Mouse (Mus musculus) ovary, postnatal 36 days (tissue): ENCODE measurements around the gene Pgs1.
A peak's percentile ranks its signal among the peaks of the same experiment; 100 is the strongest.

Experiments used
- DNase-seq: peaks from one replicate; pipeline ENCODE4 v3.0.0; 2022; ENCODE audit warnings: low spot score, mixed read lengths

Gene Pgs1

DNA sequence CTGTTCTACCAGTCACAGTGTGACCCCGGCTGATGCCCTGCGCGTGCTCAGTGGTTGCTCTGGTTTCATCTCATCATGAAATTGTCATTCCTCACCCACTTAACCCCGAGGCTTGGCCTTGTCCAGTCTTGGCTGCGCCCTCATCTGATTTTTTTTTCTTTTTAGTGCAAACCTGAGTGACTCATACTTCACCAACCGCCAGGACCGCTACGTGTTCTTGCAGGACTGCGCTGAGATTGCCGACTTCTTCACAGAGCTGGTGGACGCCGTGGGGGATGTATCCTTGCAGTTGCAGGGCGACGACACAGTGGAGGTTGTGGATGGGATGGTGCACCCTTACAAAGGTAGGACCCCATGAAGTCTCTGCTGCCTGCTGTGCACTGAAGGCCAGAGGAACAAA lies 17.1 kb downstream of the Pgs1 start:
- DNase-seq: no peak

DNA sequence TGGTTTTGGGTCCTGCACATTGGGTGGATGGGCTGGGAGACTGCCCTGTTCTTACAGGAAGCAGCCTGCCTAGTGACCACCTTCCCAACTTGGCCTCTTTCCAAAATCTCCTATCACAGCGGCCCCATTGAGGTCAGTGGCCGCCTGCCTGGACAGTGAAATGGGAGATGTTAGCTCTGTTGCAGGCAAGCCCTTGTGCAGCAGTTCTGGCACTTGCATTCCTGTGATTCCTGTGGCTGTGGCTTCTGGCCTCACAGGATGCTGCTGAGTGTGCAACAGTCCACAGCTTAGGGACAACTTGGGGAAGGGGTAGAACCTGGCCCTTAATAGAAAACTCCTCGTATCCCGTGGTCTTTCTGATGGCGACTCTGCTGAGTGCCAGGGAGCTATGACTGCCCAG lies 17.6 kb downstream of the Pgs1 start:
- no peak for DNase-seq

DNA sequence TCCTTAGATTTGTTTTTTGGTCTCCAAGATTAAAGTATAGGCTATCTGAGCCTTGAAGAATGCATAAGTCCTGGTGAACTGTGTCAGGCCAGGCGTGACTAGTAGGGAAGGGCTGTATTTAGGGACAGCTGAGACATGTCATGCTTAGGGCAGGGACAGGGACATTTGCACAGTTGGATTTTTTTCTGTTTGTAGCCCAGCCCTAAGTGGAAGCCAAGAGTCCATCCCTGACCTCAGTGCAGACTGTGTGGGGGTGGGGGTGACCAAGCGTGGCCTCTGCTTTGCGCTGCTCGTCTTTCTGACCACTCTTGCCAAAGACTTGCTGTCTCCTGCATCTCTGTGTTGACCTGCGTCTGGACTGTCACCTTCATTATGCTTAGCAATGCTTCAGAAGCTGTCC lies 18.1 kb downstream of the Pgs1 start:
- DNase-seq: no peak

DNA sequence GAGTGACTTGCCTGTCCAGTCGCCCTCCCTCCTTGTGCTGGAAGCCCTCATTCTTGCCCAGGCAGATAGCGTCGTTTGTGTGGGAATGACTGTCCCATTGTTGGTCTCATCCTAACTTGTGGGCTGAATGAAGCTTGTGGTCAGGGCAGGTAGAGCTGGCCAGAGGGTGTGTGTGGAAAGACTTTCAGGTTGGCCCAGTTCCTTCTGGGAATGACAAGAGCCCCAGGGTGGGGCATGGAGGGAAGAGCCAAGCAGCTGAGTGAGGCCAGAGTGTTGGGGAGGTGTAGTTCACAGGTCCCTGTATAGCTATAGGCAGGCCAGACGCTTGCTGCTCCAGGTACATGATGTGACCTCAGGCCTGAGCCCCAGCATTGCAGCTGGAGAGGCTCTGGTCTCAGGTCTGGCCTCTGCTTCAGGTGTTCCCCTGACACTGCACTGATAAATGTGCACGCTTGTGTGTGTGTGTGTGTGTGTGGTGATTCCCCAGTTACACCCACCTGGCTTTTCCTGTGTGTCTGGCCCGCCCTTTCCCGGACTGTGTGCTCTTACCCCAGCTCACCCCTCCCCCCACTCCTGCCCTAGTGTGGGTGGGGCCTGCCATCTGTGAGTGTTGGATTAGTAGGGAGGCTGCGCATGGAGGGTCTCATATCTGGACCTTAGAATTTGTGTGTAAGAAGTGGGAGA lies 21.5 kb downstream of the Pgs1 start:
- no peak for DNase-seq

DNA sequence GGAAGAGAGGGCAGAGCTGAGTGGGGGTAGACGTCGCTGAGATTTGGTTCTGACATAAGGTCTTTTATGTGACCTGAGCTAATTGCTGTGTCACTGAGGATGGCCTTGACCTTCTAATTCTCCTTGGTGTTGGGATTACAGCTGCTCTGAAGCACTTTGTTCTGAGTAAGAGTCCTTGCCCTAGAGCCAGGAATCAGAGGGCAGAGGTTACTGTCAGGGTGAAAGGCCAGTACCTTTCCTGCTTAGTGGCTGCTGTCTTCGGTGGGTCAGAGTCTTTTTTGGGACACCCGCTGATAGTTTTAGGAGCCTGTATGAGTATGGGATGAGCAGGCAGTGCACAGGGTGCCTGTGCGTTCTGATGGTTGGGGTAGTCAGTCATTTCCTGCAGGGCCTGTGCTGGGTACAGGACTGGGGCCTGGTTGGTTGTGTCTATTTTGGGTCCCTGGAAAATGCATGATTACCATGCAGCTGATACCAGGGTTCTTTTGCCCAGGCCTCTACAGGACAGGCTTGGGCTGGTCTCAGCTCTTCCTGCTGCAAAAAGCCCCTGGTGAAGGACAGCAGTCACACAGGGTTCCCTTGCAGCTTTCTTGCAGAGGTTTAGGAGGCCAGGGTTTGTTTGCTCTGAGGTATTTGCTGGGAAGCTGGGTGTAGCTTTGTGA lies 22.2 kb downstream of the Pgs1 start:
- DNase-seq: no peak

DNA sequence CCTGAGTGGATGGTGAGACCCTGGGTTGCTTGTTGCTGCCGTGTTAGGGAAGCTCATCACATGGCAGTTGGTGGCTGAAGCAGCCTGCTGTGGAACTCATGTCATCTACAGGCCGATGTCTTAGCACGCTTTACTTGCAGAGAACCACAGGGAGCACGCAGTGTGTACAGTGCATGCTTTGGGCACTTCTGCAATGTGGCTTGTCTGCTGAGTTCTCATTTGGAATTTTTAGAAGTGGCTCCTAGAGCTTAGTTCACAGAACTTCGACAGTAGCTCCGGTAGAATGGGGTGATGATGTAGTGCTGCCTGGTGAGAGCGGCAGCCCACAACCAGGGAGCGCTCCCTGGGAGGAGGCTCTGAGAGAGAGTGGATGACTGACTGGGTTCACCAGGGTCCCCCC lies 22.8 kb downstream of the Pgs1 start:
- DNase-seq: no peak

DNA sequence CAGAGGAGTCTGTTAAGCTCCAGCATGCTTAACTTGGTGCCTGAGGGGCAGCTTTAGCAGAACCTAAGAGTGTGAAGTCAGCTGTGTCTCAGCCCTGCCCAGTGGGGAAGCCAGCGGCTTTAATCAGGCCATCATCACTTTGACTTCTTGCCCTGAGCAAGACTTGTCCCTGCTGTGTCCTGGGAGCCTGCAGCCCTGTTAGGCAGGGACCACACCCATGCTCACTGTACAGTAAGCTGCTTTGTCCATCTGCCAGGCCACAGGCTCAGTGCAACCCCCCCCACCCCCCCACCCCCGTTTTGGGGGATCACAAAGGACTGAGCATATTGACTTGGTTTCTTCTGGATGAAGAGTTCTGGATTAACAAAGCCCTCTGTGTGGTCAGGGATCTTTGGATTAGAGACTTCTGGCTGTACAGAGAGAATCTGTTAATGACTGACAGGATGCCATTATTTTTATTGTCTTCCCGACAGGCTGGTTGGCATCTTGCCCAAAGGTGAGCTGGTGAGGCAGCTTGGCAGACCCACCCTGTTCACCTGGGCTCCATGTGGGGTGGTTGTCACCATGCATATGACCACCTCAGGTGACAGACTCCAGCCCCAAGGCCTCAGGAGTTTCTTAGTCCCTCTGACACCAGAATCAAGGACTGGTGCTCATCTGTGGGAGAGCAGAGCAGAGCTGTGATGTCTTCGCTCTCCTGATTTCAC lies 23.9 kb downstream of the Pgs1 start:
- DNase-seq: no peak

DNA sequence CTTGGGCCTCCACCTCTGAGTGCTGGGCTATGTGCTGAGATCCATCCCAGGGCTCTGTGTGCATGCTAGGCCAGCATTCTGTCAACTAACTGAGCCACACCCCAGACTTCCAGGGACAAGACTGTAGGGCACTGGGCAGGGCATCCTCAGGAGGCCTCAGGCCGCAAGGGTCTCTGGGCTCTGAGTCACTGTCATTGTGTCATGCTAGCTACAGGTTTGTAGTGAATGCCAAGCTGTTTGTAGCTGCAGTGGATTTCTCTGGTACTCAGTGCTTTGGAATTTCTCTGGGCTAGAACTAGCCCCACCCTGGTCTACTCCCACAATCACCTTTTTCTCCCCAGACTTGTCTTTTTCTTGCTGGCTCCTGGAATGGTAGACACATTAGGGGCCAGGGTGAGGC lies 26.5 kb downstream of the Pgs1 start:
- DNase-seq: no peak

DNA sequence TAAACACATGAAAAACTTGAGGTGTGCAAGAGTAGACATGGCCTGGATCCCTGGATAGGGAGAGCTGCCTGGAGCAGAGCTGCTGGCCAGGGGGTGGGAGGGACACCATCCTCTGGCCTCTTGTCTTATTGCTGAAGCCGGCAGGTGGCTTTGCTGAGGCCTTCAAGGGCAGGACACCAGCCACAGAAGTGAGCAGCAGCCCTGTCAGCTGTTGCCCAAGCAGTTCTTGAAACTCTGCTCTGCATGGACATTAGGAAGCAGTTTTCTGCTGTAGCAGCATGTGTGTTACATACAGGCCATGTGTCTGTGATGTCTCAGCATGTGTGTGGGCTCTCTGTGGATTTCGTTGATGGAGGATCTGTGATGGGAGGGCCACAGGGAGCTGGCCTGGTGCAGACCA lies 27.2 kb downstream of the Pgs1 start:
- no peak for DNase-seq

DNA sequence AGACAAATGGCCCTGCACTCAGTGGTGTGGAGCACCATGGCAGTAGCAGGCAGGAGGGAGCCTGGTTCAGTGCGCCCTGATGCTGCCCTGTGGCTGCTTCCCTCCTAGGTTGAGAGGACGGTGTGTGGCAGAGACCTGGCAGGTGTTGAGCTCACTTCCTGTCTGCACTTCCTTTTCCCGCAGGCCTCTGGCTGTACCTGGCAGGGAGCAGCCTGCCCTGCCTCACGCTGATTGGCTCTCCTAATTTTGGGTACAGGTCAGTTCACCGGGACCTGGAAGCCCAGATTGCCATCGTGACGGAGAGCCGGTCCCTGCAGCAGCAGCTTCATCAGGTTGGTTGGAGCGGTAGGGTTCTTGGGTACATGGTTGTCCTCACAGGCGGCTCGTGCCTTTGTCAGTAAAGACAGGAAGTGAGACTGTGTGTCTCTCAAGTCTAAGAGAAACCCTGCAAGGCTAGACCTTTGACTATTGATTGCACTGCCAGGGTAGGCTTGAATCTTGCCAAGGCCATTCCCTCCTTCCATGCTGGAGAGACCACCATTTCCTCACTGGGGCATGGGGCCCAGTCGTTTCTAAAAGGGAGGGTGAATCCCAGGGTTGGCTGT lies 28.4 kb downstream of the Pgs1 start:
- no peak for DNase-seq

DNA sequence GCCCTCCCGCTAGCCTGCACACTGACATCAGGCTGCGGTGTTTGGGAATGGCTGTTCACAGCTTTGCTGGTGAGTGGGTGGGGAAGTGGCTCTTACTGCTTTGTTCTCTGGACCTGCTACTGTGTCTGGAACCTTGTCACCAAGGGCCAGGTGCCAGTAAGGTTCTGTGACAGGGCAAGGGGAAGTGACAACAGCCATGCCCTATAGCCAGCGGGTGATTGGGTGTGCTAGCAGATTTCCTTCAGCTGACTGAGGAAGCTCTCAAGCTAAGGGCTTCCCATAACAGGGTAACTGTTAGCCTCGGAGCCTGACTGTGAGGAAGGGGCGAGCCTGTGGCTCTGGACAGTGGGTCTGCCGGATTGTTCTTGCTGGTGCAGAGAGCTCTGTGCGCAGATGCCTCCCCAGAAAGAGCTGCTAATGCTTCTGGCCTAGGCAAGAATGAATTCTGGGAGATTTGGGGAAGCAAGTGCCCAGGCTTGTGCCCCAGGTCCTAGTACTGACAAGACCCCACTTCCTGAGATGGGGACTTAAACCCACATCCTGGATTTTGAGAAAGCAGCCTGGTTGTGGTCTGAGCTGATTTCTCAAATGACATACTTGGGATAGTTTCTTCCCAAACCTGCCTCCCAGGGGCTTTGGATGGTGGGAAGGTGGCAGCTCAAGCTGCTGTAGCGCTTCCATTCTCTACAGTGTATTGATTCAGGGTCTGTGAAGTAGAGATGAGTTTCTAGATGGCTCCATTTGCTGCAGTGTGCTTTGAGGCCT lies 29.5 kb downstream of the Pgs1 start:
- DNase-seq: no peak

DNA sequence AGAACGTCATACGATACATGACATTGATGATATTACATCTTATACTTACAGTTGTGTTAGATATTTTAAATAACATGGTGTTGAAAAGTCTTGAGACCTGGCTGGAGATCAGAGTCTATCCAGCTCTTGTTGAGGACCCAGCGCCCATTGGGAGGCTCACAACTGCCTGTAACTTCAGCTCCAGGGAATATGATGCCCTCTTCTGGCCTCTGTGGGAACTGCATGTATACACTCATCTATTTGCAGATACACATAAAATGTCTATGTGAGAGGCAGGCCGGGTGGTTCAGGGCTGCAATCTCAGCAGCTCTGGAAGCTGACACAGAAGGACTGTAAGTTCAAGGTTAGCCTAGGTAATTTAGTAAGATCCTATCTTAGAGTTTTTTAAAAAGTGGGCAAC lies 32.2 kb downstream of the Pgs1 start:
- DNase-seq: no peak

DNA sequence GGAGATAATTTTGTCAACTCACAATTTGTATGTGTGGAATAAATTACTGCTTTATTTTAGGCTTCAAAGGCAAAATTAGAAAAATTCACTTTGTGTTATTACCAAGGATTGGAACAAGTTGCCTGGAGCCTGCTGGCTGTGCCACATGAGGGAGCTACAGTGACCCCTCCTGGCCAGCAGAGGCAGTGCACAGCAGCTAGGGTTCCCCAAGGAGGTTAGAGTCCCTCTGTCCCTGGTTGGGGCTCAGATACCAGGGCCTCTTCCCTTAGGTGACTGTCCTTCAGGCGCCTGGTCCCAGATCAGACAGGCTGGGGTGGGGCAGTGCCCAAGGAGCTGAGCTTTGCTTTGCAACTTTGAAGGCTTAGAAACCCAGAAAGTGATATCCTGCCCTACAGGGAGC lies 35.7 kb downstream of the Pgs1 start:
- DNase-seq: peak; percentile 71

DNA sequence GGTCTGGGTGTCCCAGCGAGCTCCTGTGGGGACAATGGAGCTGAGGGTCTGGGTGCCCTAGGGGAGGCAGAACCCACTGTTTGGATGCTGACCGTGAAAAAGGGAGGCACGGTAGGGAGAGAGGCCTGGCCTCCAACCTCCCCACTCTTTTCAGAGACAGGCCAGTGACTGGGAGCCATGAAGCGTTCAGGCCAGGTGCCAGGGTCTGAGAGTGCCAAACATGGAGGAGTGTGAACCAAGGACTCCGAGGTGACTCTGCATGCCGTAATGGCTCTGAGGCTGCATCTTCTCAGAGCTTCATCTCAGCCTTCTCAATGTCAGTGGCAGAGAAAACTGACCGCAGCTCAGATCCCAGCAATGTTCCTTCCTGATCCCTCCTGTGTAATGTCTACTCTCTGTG lies 37.4 kb downstream of the Pgs1 start:
- no peak for DNase-seq

DNA sequence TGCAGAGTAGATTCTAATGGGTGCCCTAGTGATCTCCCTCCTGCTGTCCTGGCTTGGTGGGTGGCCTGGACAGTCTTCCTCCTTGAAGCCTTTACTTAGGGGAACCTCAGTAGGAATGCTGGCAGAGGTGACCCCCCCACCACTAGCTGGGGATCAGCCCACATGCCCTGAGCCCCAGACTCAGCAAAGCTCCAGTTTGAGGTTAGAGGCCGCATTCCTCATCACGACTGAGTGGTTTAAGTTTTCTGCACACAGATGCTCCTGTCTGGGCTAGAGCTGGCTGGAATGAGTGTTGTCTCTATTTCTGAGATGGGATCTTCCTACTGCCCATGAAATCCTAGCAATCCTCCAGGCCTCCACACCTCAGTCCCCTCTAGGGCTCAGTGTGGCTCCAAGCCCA lies 38.0 kb downstream of the Pgs1 start:
- DNase-seq: no peak

DNA sequence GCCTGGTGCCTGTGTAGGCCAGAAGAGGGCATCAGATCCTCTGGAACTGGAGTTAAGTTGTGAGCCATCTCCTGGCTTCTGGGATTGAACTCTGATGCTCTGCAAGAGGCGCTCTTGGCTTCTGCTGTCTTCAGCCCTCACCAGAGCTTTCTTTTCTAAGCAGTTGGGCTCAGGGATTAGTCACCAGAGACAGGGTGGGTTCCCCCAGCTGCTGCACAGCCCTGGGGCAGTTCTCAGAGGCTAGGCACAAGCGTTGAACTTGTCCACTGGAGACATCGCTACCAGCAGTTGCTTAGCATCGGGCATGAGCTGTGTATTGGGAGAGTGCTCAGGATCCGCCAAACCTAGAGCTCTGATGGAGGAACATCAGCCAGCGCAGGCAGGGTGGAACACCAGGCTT lies 43.1 kb downstream of the Pgs1 start:
- DNase-seq: no peak

DNA sequence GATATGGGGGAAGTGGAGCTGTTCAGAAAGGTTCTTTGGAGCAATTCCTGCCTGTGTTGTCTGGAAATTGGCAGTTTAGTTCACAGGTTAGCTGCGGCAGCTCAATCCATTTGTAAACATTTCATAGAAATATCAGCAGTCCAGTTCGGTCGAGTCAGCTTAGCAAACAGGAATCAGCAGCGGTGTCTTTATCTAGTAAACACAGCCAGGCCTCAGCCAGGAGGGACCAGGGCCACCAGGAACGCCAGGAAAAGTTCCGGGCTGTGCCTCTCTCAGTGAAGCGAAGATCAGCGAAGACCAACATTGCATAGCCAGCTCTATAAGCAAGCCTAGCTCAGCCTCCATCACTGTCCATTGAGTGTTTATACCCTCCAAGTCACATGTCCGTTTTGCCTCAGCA lies 45.0 kb downstream of the Pgs1 start:
- DNase-seq: no peak

DNA sequence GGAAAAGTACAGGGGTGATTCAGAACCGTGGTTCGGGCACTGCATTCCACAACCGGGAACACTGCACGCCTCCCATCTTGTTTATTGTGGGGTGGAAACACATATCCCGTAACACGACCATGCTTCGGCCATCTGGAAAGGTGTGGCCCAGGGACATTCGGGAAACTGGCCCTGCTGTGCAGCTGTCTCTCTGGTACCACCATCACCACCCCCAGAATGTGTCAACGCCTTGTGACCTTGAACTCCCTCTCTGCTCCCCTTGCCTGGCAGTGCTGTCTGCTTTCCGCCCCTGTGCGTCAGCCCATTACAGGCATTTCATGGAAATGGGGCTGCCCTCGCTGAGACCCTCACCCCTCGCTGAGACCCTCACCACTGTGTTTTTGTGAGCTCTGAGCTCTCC lies 48.3 kb downstream of the Pgs1 start:
- DNase-seq: no peak

DNA sequence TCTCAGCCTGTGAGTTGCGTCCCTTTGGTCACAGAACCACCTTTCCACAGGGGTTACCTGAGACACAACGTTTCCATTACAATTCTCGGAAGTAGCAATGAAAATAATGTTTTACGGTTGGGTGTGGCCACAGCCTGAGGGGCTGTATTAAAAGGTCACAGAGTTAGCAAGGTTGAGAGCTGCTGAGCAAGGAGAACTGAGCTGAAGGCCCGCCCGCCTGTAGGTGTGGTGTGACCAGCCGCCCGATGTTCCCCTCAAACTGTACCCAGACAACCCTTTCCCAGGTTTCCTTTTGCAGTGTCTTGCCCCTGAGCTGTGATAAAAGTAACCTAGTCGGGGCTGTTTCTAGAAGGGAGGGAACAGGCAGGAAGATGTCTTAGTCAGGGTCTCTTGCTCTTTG lies 49.0 kb downstream of the Pgs1 start:
- DNase-seq: no peak

DNA sequence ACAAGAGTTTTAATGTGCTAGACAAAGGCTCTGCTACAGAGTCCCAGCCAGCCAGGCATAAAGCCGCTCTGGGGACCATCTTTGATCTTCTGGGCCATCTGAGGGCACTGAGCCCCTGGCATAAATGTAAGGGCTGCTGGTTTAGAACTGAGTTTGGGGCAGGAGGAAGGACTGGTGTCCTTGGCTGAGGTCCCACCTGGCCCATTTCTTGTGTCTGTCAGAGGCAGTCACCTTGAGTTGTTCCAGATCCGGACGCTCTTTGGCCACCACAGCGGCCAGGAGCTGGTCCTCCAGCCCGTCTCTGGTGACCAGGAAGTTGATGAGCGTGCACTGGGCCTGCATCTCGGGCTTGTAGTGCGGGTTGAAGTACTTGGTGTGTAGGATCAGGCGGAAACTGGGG lies 56.7 kb downstream of the Pgs1 start:
- no peak for DNase-seq

DNA sequence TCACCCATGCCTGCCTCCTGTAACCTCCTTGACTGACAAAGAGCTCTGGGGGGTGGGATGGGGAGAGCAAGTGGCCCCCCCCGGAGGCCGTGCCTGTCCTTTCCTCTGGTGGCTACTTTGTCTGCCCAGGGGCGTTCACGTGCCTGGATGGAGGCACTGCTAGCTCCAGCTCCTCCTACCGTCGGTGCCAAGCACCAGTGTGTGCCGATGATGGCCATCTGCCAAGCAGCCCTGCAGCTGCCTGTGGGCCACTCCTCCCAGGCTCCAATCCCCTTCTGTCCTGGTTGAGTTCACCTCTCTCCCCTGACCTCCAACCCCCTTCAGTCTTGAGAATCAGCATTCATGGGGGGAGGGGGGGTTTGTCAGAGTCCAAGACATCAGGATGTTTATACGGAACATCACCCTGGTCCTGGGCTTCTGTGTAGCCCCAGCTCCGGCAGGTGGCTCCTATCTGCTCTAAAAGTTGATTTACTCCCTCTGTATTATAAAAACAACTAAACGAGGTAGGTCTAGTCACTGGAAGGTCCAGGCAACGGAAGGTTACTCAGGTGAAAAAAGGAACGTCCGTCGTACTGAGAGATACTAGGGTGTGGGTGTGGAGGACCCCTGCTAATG lies 57.3 kb downstream of the Pgs1 start:
- DNase-seq: peak; percentile 66

DNA sequence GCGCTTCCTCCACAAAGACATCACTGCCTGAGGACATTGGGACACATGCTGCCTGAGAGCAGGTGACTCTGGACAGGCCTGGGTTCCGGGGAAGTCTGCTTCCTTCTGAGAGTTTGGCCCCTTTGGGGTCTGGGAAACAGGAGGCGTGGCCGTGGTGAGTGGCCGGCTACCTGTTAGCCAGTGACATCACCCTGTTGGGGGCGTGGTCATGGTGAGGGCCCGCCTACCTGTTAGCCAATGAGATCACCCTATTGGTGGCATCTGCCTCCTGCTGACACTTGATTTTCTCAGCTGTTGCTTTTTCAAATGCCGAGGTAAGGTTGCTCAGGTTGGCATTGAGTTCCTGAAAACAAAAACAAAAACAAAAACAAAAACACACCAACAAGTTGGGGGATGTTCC lies 63.5 kb downstream of the Pgs1 start:
- DNase-seq: no peak
